Mouse (Mus musculus): Measurements from ENCODE around the gene Muc2. TPM values are rescaled to one million over a fixed set of nuclear protein-coding genes. Genes with fewer than 3 reads are reported as not detected.
"Not testable (repeated sequence)": the region's sequence is repeated elsewhere in the genome, so short reads cannot be mapped to it uniquely, and the experiment has no call there.

Gene Muc2
- total RNA-seq (2021) = under 1 TPM; 0.33 to 0.59 TPM
- long read RNA-seq, experiment 1 = 0 reads
- long read RNA-seq, experiment 2 = 0 reads

- DNase-seq = no peak
These were observed at the start of gene Muc2 for GRCm38 (mm10) chr7:141690040-141690439. Muc2 (plus strand) TSS chr7:141690340.

GRCm38 (mm10) chr7:141642375-141642774, 47.8 kb upstream of the Muc2 start:
- no peak for DNase-seq

GRCm38 (mm10) chr7:141643160-141643559, 47.0 kb upstream of the Muc2 start:
- peak in 1 of 2 experiments; percentile 13 for DNase-seq

GRCm38 (mm10) chr7:141647083-141647482, 43.1 kb upstream of the Muc2 start:
- DNase-seq = no peak

GRCm38 (mm10) chr7:141647815-141648214, 42.3 kb upstream of the Muc2 start:
- DNase-seq = no peak

- no peak for DNase-seq
These were observed 37.9 kb upstream of the Muc2 start for GRCm38 (mm10) chr7:141652191-141652590.

- no peak for DNase-seq
These were observed 29.8 kb upstream of the Muc2 start for GRCm38 (mm10) chr7:141660346-141660745.

GRCm38 (mm10) chr7:141661481-141661880, 28.7 kb upstream of the Muc2 start:
- DNase-seq = no peak

GRCm38 (mm10) chr7:141662223-141662622, 27.9 kb upstream of the Muc2 start:
- no peak for DNase-seq

GRCm38 (mm10) chr7:141666190-141666589, 23.9 kb upstream of the Muc2 start:
- peak; percentile 34 to 68 for DNase-seq

GRCm38 (mm10) chr7:141669097-141669496, 21.0 kb upstream of the Muc2 start:
- DNase-seq = not testable (repeated sequence)

GRCm38 (mm10) chr7:141670999-141671398, 19.1 kb upstream of the Muc2 start:
- peak in 1 of 2 experiments; percentile 15 for DNase-seq

- DNase-seq = no peak
These were observed 18.4 kb upstream of the Muc2 start for GRCm38 (mm10) chr7:141671626-141672291.

- DNase-seq = no peak
These were observed 11.2 kb upstream of the Muc2 start for GRCm38 (mm10) chr7:141678922-141679321.

- DNase-seq = no peak
These were observed 2.8 kb upstream of the Muc2 start for GRCm38 (mm10) chr7:141687330-141687729.

GRCm38 (mm10) chr7:141693591-141694273, 3.6 kb downstream of the Muc2 start:
- DNase-seq = peak in 1 of 2 experiments; percentile 18

GRCm38 (mm10) chr7:141694274-141694639, 4.1 kb downstream of the Muc2 start:
- DNase-seq = no peak

- DNase-seq = no peak
These were observed 6.4 kb downstream of the Muc2 start for GRCm38 (mm10) chr7:141696538-141696937.

GRCm38 (mm10) chr7:141699556-141700220, 9.5 kb downstream of the Muc2 start:
- no peak for DNase-seq

- no peak for DNase-seq
These were observed 57.4 kb downstream of the Muc2 start for GRCm38 (mm10) chr7:141747451-141748100.

GRCm38 (mm10) chr7:141752513-141752912, 62.4 kb downstream of the Muc2 start:
- DNase-seq = peak in 1 of 2 experiments; percentile 10

- peak; percentile 65 to 76 for DNase-seq
These were observed 65.7 kb downstream of the Muc2 start for GRCm38 (mm10) chr7:141755831-141756230.

GRCm38 (mm10) chr7:141758291-141758690, 68.2 kb downstream of the Muc2 start:
- DNase-seq = peak; percentile 11 to 41

Measured in adrenal gland, postnatal 36 days (tissue).